Mouse (Mus musculus) gastrocnemius, postnatal 10 days (tissue): ENCODE measurements around the gene Gm9508. TPM values are rescaled to one million over a fixed set of nuclear protein-coding genes. Genes with fewer than 3 reads are reported as not detected.

ENCODE experiments used
- DNase-seq: peaks from one replicate; pipeline ENCODE4 v3.0.0; 2021; ENCODE audit warnings: mixed read lengths
- total RNA-seq, 2 experiments: library from RNA; stranded (reverse); gene quantifications; 2 replicates each; pipeline ENCODE4 v1.2.3; 2021

The Gm9508 gene
- total RNA-seq, 2 experiments from 2014 or later: not detected

DNA sequence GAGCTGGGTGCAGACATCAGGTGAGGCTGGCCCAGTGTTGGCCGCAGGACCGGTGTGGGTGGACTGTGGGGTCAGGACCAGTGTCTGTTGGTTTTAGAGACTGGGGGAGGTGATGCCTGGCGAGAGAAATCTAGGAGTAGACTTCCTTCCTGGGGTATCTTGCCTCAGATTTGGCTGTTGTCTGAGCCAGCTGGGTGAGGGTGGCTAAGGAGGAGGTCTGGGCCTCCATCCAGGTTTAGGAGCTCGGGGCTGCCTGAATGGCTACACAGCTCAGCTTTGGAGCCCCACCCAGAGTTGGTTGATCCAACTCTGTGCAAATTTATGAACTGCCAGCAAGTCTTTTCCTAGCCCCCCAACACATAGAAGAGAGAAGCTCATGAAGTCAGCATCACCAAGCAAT lies 29.6 kb downstream of the Gm9508 start:
- no peak for DNase-seq

- no peak for DNase-seq
Measured at GRCm38 (mm10) chr10:77666342-77666741, 30.7 kb downstream of the Gm9508 start.

DNA sequence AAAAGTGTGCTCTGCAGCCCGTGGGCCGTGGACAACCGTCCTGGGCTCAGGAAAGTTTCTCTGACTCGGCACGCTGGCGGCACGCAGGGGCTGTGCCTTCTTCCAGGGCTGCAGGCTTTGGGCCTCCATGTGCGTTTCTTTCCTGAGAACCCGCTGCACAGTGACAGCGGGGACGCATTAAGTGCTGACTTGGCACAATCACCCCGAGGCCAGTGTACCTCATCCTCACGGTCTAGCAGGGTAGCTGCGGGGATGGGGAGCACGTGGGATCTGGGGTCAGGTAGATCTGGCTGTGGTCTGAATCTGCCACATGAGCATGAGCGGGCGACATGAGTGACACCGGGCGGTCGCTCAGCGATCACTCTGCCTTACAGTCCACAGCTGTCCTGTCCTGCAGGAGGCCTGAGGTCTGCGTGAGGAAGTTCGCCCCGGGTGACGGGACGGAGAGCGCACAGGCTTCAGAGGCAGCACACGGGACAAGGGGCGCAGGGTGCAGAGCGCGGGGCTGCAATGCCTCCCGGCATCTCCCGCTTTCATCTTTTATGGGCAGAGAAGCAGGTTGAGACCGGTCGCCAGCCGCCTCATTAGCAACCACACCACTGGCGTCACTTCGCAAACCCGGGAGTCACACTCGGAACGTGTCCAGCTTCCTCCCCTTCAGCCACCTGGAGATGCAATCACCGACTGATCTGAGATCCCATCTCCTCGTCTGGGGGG lies 32.9 kb downstream of the Gm9508 start:
- DNase-seq: no peak

GRCm38 (mm10) chr10:77658286-77658994 lies 38.6 kb downstream of the Gm9508 start:
- no peak for DNase-seq

- no peak for DNase-seq
Measured at GRCm38 (mm10) chr10:77652046-77652445, 45.0 kb downstream of the Gm9508 start.

DNA sequence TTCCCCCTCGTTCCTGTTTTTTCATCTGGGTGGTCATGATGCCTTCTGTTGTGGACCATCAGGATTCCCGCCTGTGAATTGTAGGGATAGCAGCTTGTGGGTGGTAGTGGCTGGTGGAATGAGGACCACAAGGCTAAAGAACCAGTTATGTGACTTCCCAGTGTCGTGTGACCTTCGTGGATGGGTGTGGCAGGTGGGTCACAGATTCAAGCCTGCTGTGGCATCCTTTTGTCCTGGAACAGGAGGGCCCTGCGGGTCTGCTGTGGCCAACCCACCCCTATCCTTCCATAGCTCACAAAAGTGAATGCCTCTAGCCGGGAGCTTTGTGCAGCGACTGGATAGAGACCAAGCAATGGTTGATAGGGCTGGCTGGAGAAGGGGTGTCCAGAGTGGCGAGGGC lies 49.1 kb downstream of the Gm9508 start:
- no peak for DNase-seq

GRCm38 (mm10) chr10:77647461-77647860 lies 49.6 kb downstream of the Gm9508 start:
- DNase-seq: no peak

Other genes with a start within 250 kb of the Gm9508 start
- 10 to 100 TPM in 1 of 2 experiments, 1 to 10 TPM in 1; 9.9 to 10.4 TPM for gene Fam207a, start 181.4 kb downstream of the Gm9508 start, total RNA-seq
- 1 to 10 TPM; 2.1 to 4.5 TPM for gene Itgb2, start 167.0 kb downstream of the Gm9508 start, total RNA-seq
- 10 to 100 TPM; 70.2 to 71.3 TPM for gene Pttg1ip, start 115.5 kb downstream of the Gm9508 start, total RNA-seq
- gene Sumo3, start 91.1 kb downstream of the Gm9508 start, total RNA-seq: 10 to 100 TPM; 64.5 to 65.3 TPM
- gene Gm49325, start 91.0 kb downstream of the Gm9508 start, total RNA-seq: 10 to 100 TPM in 1 of 2 experiments, 1 to 10 TPM in 1; 10.0 to 11.4 TPM
- 10 to 100 TPM; 81.3 to 85.4 TPM for gene Ube2g2, start 75.0 kb downstream of the Gm9508 start, total RNA-seq
- gene Tspear, start 10.7 kb downstream of the Gm9508 start, total RNA-seq: not detected
- not detected for gene Gm19402, start 6.5 kb downstream of the Gm9508 start, total RNA-seq
- not detected for gene Gm10272, start 9.4 kb upstream of the Gm9508 start, total RNA-seq
- gene Gm10024, start 14.2 kb upstream of the Gm9508 start, total RNA-seq: not detected
- not detected for gene Gm10142, start 18.6 kb upstream of the Gm9508 start, total RNA-seq
- not detected for gene Krtap12-1, start 23.4 kb upstream of the Gm9508 start, total RNA-seq
- gene Gm10100, start 29.3 kb upstream of the Gm9508 start, total RNA-seq: not detected
- gene Gm18596, start 45.4 kb upstream of the Gm9508 start, total RNA-seq: not detected
- gene Gm9736, start 54.1 kb upstream of the Gm9508 start, total RNA-seq: not detected
- not detected for gene Gm3233, start 62.4 kb upstream of the Gm9508 start, total RNA-seq
- gene Gm3238, start 74.1 kb upstream of the Gm9508 start, total RNA-seq: not detected
- not detected for gene Gm7138, start 79.7 kb upstream of the Gm9508 start, total RNA-seq
- gene Gm3250, start 85.3 kb upstream of the Gm9508 start, total RNA-seq: not detected
- gene Gm7137, start 91.0 kb upstream of the Gm9508 start, total RNA-seq: not detected
- gene Gm9639, start 97.8 kb upstream of the Gm9508 start, total RNA-seq: not detected
- gene Gm19668, start 101.9 kb upstream of the Gm9508 start, total RNA-seq: not detected
- gene Gm9507, start 114.6 kb upstream of the Gm9508 start, total RNA-seq: not detected
- not detected for gene Gm2696, start 117.4 kb upstream of the Gm9508 start, total RNA-seq
- not detected for gene Krtap10-4, start 129.9 kb upstream of the Gm9508 start, total RNA-seq
- not detected for gene Krtap10-10, start 138.7 kb upstream of the Gm9508 start, total RNA-seq
- gene Gm36176, start 149.6 kb upstream of the Gm9508 start, total RNA-seq: not detected
- gene Gm10318, start 155.6 kb upstream of the Gm9508 start, total RNA-seq: not detected
- not detected for gene Gm3285, start 164.7 kb upstream of the Gm9508 start, total RNA-seq
- gene Lrrc3, start 205.3 kb upstream of the Gm9508 start, total RNA-seq: under 1 TPM; 0.72 to 0.78 TPM